Mouse (Mus musculus) liver, embryonic 14.5 days (tissue): ENCODE results near the gene Hoxb5. TPM values are rescaled to one million over a fixed set of nuclear protein-coding genes. Genes with fewer than 3 reads are reported as not detected.

Source experiments
- ATAC-seq: fragments of 200-750 bp; cut with Nextera tagmentation; 2 replicates; pipeline ENCODE4 v1.8.0; 2017; ENCODE audit warnings: moderate number of reproducible peaks, mild to moderate bottlenecking, moderate library complexity; ENCODE audit not compliant: insufficient read depth
- DNase-seq, 3 experiments: peaks; one replicate each; pipeline ENCODE4 v3.0.0-alpha.2; 2012 to 2013; ENCODE audit warnings: low read depth in 3 of 3, low spot score in 3 of 3
- H3K27ac ChIP-seq: fragments of 300-500 bp; sonication (generic); 2 replicates; pipeline ENCODE4 v1.5.1; 2014; ENCODE audit warnings: moderate library complexity, mild to moderate bottlenecking, control low read depth, inconsistent platforms
- H3K27me3 ChIP-seq: fragments of 300-500 bp; sonication (generic); 2 replicates; pipeline ENCODE4 v1.6.1; 2014; ENCODE audit warnings: mild to moderate bottlenecking, low read length, moderate library complexity; ENCODE audit not compliant: control insufficient read depth, insufficient read depth
- H3K36me3 ChIP-seq: fragments of 300-500 bp; sonication (generic); replicated peaks from 2 replicates; pipeline ENCODE4 v1.6.1; 2014; ENCODE audit warnings: low read depth; ENCODE audit not compliant: control insufficient read depth, insufficient read depth
- H3K4me1 ChIP-seq, 2 experiments: fragments of 200-500 bp in 1 of 2; fragments of 300-500 bp in 1 of 2; sonication (generic) in 1 of 2; replicated peaks; 2 replicates each; pipeline ENCODE4 v1.6.1; 2012 to 2014; ENCODE audit warnings: antibody characterized with exemption in 1 of 2, inconsistent platforms in 1 of 2, low read length in 1 of 2; ENCODE audit not compliant: control insufficient read depth in 2 of 2, insufficient read depth in 2 of 2
- H3K4me2 ChIP-seq: fragments of 300-500 bp; sonication (generic); 2 replicates; pipeline ENCODE4 v1.6.1; 2014; ENCODE audit warnings: low read depth, mild to moderate bottlenecking, control low read depth, moderate library complexity
- H3K4me3 ChIP-seq, 2 experiments: fragments of 200-500 bp in 1 of 2; fragments of 300-500 bp in 1 of 2; sonication (generic) in 1 of 2; 2 replicates each; pipeline ENCODE4 v1.5.1; 2012 to 2014; ENCODE audit warnings: low read depth in 2 of 2, low read length in 2 of 2, mild to moderate bottlenecking in 2 of 2, control low read depth in 1 of 2, inconsistent platforms in 1 of 2, moderate library complexity in 1 of 2; ENCODE audit not compliant: insufficient read depth in 1 of 2
- H3K9ac ChIP-seq: fragments of 300-500 bp; sonication (generic); replicated peaks from 2 replicates; pipeline ENCODE4 v1.6.1; 2014; ENCODE audit warnings: mild to moderate bottlenecking, control low read depth, moderate library complexity
- H3K9me3 ChIP-seq: fragments of 300-500 bp; sonication (generic); 2 replicates; pipeline ENCODE4 v1.6.1; 2016; ENCODE audit warnings: low read length, mixed read lengths; ENCODE audit not compliant: control insufficient read depth
- CTCF ChIP-seq: IDR thresholded peaks from 2 replicates; pipeline ENCODE4 v1.5.1; 2016; ENCODE audit warnings: antibody characterized with exemption, low read depth, control low read depth
- EP300 ChIP-seq: IDR thresholded peaks from 2 replicates; pipeline ENCODE4 v1.6.1; 2016; ENCODE audit warnings: antibody characterized with exemption, low read depth
- WGBS: fragments of 180-500 bp; shearing (Covaris S2); extraction: QIAGEN DNeasy Blood & Tissue Kit; methylation state at CpG from one replicate; pipeline ENCODE4 v1.1.7; 2014; ENCODE audit not compliant: insufficient replicate concordance; 5-methylcytosine and 5-hydroxymethylcytosine counted together
- polyA plus RNA-seq, 2 experiments: library from polyadenylated mRNA; depleted of rRNA in 1 of 2; stranded (reverse) in 1 of 2; unstranded in 1 of 2; fragments of >200 nt; fragmentation: Nextera tagmentation in 1 of 2; extraction: Ambion mirVana in 1 of 2; gene quantifications; 2 replicates each; pipeline versions ENCODE4 v1.2.1 to v1.2.3; 2012 to 2014

Hoxb5 gene
- polyA plus RNA-seq, 2 experiments = 0.06 to 0.23 TPM

DNA sequence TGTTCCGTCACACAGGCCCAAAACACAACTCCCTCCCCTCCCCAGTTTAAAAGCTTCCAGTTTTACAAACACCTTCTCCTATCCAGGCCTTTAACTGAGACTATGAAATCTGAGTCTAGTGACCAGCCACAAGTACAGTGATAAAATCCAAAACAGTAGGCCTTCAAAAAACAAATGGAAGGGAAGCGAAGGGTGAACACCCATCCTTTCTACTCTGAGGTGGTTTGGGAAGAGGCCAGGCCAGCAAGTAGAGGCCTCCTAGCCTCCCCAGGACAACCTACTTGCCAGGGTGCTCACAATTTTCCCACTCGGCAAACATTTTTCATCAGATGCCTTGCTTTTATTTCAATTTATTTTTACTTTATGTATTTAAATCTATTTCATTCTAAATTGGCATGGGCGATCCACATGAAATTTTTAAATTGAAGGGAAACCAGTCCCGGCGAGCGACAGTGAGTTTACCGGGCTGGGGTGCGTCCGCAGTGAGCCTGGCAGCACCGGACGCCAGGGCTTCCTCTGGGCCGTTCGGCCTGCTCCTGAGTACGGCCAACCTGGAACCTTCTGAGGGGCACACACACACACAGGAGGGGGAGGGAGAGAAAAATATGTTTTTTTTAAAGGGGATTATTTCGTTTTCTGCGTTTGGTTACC is 12.3 kb upstream of the Hoxb5 start:
- Histone ChIP-seq H3K27me3 (peaks cover 99% of the 10 kb centered on the region), H3K27ac (no peak overlapping the region), H3K4me2 (no peak overlapping the region), H3K36me3 (no peaks in the 10 kb centered on the region), H3K4me1 (no peaks in the 10 kb centered on the region), H3K4me3 (no peak overlapping the region), H3K9ac (no peak overlapping the region), H3K9me3 (no peaks in the 10 kb centered on the region)
- DNase-seq = no peak
- TF ChIP-seq EP300 (no peak), CTCF (no peak)
- ATAC-seq = no peak
- 24% methylated on average over 17 of the region's 17 CpGs for WGBS

DNA sequence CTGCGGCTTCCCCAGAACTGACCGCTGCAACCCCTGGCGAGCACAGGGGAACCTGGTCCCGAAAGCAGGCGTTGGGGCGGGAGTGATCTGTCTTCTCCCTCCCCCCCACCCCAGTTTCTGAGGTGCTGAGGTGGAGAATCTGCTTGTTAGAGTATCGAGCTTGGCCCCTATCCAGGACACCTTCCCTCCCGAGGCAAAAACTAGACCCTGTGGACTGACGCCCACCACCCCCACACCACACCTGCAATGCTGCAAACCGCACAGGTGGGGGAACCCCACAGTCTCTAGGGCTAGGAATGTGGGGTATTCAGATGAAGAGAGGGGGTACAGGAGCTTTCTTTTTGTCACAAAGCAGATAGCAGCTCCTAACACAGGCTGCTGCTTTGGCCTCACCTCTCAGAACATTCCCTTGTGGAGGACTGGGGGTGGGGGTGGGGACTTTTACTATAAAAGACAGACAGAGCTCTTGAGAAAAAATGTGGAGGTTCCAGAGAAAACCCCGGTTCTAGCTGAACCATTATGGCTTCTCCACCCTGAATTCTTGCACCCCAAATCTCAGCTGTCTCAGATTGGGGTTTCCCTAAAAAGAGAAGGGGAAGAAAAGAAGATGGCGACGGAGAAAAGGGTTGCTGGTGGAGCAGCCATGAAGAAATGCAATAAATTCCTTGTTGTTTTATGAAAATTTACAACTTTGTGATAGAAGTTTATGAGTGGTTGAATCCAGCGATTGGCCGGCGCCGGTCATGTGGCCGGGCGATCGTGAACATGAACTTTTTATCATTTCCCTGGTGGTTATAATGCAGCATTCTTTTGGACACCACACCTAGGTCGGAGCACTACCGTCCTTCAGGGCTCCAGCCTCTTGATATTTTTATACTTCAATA is 11.2 kb upstream of the Hoxb5 start, which contains the start of gene Hoxb6:
TSS of gene Hoxb6 (plus strand) at position 796 of the 884 bp plus-strand sequence.
- Histone ChIP-seq H3K4me1 (no peaks in the 10 kb centered on the region), H3K36me3 (no peaks in the 10 kb centered on the region), H3K4me3 (no peak within 1 kb of the TSS), H3K9ac (no peak within 1 kb of the TSS), H3K27me3 (peaks cover 99% of the 10 kb centered on the region), H3K4me2 (no peak within 1 kb of the TSS), H3K9me3 (no peaks in the 10 kb centered on the region), H3K27ac (no peak within 1 kb of the TSS)
- WGBS = 9% methylated on average over 22 of the region's 22 CpGs
- TF ChIP-seq CTCF (no peak), EP300 (no peak)
- ATAC-seq = no peak
- no peak for DNase-seq

DNA sequence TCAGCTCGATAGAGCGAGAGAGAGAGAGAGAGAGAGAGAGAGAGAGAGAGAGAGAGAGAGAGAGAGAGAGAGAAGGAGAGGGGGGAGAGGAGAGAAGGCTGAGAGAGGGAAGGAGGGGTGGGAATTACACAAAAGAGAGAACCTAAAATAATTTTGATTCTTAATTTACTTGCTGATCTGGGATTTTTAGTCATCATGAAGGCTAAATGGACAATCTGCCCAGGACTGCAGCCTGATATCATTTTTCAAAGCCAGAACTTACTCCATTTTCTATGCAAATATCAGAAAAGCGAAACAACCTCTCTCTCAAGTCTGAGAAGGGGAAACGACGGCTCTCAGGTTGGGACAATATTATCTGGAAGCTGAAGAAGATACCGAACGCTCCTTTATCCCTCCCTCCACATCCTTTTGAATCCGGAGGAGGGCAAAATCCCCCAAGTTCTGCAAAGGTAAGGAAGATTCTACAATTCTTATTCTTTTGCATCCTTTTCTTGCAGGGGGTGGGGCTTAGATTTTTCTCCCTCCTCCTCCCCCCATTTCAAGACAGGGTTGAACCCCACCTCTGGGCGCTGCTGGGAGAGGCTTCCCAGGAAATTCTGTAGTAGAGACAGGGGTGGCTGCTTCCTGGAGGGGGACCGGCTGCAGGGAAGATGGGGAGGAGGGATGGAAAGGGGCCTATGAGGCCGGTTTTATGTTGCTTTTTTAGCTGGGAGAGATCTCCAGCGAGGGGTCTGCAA is 10.4 kb upstream of the Hoxb5 start:
- H3K9ac ChIP-seq = no peak overlapping the region
- no peaks in the 10 kb centered on the region for H3K9me3 ChIP-seq
- no peak overlapping the region for H3K4me2 ChIP-seq
- no peak for DNase-seq
- no peak overlapping the region for H3K27ac ChIP-seq
- no peaks in the 10 kb centered on the region for H3K36me3 ChIP-seq
- ATAC-seq = no peak
- H3K4me3 ChIP-seq = no peak overlapping the region
- no peak for TF ChIP-seq EP300
- no peak for TF ChIP-seq CTCF
- no peaks in the 10 kb centered on the region for H3K4me1 ChIP-seq
- peaks cover 99% of the 10 kb centered on the region for H3K27me3 ChIP-seq
- under 1% methylated on average over 12 of the region's 12 CpGs for WGBS

GRCm38 (mm10) chr11:96293302-96293921 is 9.7 kb upstream of the Hoxb5 start:
- WGBS = 2% methylated on average over 22 of the region's 22 CpGs
- ATAC-seq = no peak
- H3K4me2 ChIP-seq = no peak overlapping the region
- H3K27ac ChIP-seq = no peak overlapping the region
- no peaks in the 10 kb centered on the region for H3K9me3 ChIP-seq
- H3K4me1 ChIP-seq = no peaks in the 10 kb centered on the region
- DNase-seq = no peak
- no peak overlapping the region for H3K4me3 ChIP-seq
- peaks cover 99% of the 10 kb centered on the region for H3K27me3 ChIP-seq
- no peak overlapping the region for H3K9ac ChIP-seq
- TF ChIP-seq EP300 = no peak
- no peaks in the 10 kb centered on the region for H3K36me3 ChIP-seq
